Mouse (Mus musculus): ENCODE data around the gene Med12l. TPM values are rescaled to one million over a fixed set of nuclear protein-coding genes. Genes with fewer than 3 reads are reported as not detected.

Gene Med12l
- polyA plus RNA-seq, 1 experiment from 2014 or later = 3.6 TPM

GRCm38 (mm10) chr3:59187336-59187735, 181.7 kb downstream of the Med12l start:
- WGBS = 75% methylated on average over 4 of the region's 4 CpGs
- no peaks in the 10 kb centered on the region for H3K36me3 ChIP-seq (ENCODE audit: control insufficient read depth, insufficient read depth, low read length)
- ATAC-seq (replicated peaks; ENCODE audit: low FRiP score) (no peak), DNase-seq (ENCODE audit: low spot score) (no peak)
- H3K4me2 ChIP-seq = no peak overlapping the region
- no peaks in the 10 kb centered on the region for H3K4me1 ChIP-seq (replicated peaks; ENCODE audit: control insufficient read depth, insufficient read depth, low read length)
- H3K27ac ChIP-seq (ENCODE audit: low read depth, low read length) = no peak overlapping the region
- H3K27me3 ChIP-seq (replicated peaks; ENCODE audit: control insufficient read depth, insufficient read depth, low read length) = no peaks in the 10 kb centered on the region
- no peak overlapping the region for H3K4me3 ChIP-seq (ENCODE audit: low read depth, low read length)
- H3K9ac ChIP-seq (ENCODE audit: low read depth, low read length) = no peak overlapping the region
- H3K9me3 ChIP-seq (ENCODE audit: control insufficient read depth, low read length) = no peaks in the 10 kb centered on the region

- Histone ChIP-seq H3K27ac (ENCODE audit: low read depth, low read length) (no peak overlapping the region), H3K36me3 (ENCODE audit: control insufficient read depth, insufficient read depth, low read length) (no peaks in the 10 kb centered on the region), H3K9ac (ENCODE audit: low read depth, low read length) (no peak overlapping the region), H3K27me3 (replicated peaks; ENCODE audit: control insufficient read depth, insufficient read depth, low read length) (no peaks in the 10 kb centered on the region), H3K4me1 (replicated peaks; ENCODE audit: control insufficient read depth, insufficient read depth, low read length) (no peaks in the 10 kb centered on the region), H3K9me3 (ENCODE audit: control insufficient read depth, low read length) (no peaks in the 10 kb centered on the region), H3K4me2 (no peak overlapping the region), H3K4me3 (ENCODE audit: low read depth, low read length) (no peak overlapping the region)
- 87% methylated on average over 6 of the region's 6 CpGs for WGBS
- DNase-seq (ENCODE audit: low spot score) (no peak), ATAC-seq (replicated peaks; ENCODE audit: low FRiP score) (no peak)
These were observed 186.0 kb downstream of the Med12l start for GRCm38 (mm10) chr3:59191674-59192073.

- Histone ChIP-seq H3K4me1 (replicated peaks; ENCODE audit: control insufficient read depth, insufficient read depth, low read length) (no peaks in the 10 kb centered on the region), H3K9me3 (ENCODE audit: control insufficient read depth, low read length) (no peaks in the 10 kb centered on the region), H3K27me3 (replicated peaks; ENCODE audit: control insufficient read depth, insufficient read depth, low read length) (no peaks in the 10 kb centered on the region), H3K27ac (ENCODE audit: low read depth, low read length) (no peak overlapping the region), H3K9ac (ENCODE audit: low read depth, low read length) (no peak overlapping the region), H3K36me3 (ENCODE audit: control insufficient read depth, insufficient read depth, low read length) (no peaks in the 10 kb centered on the region), H3K4me2 (no peak overlapping the region), H3K4me3 (ENCODE audit: low read depth, low read length) (no peak overlapping the region)
- DNase-seq (ENCODE audit: low spot score) = no peak
- ATAC-seq (replicated peaks; ENCODE audit: low FRiP score) = no peak
- 89% methylated on average over 7 of the region's 7 CpGs for WGBS
These were observed 188.5 kb downstream of the Med12l start for GRCm38 (mm10) chr3:59194099-59194498.

- no peak for ATAC-seq (replicated peaks; ENCODE audit: low FRiP score)
- H3K27me3 ChIP-seq (replicated peaks; ENCODE audit: control insufficient read depth, insufficient read depth, low read length) = no peaks in the 10 kb centered on the region
- no peak within 1 kb of the TSS for H3K4me3 ChIP-seq (ENCODE audit: low read depth, low read length)
- H3K9me3 ChIP-seq (ENCODE audit: control insufficient read depth, low read length) = no peaks in the 10 kb centered on the region
- no peak for DNase-seq (ENCODE audit: low spot score)
- WGBS = 82% methylated on average over 7 of the region's 7 CpGs
- H3K4me2 ChIP-seq = no peak within 1 kb of the TSS
- H3K4me1 ChIP-seq (replicated peaks; ENCODE audit: control insufficient read depth, insufficient read depth, low read length) = no peaks in the 10 kb centered on the region
- no peak within 1 kb of the TSS for H3K27ac ChIP-seq (ENCODE audit: low read depth, low read length)
- no peak within 1 kb of the TSS for H3K9ac ChIP-seq (ENCODE audit: low read depth, low read length)
- H3K36me3 ChIP-seq (ENCODE audit: control insufficient read depth, insufficient read depth, low read length) = no peaks in the 10 kb centered on the region
These were observed 189.3 kb downstream of the Med12l start, which contains the start of gene Gpr87 for GRCm38 (mm10) chr3:59194938-59195337. TSS of gene Gpr87 (minus strand) at chr3:59195104.

- Histone ChIP-seq H3K27ac (ENCODE audit: low read depth, low read length) (no peak overlapping the region), H3K4me2 (no peak overlapping the region), H3K27me3 (replicated peaks; ENCODE audit: control insufficient read depth, insufficient read depth, low read length) (no peaks in the 10 kb centered on the region), H3K4me3 (ENCODE audit: low read depth, low read length) (no peak overlapping the region), H3K4me1 (replicated peaks; ENCODE audit: control insufficient read depth, insufficient read depth, low read length) (no peaks in the 10 kb centered on the region), H3K36me3 (ENCODE audit: control insufficient read depth, insufficient read depth, low read length) (no peaks in the 10 kb centered on the region), H3K9me3 (ENCODE audit: control insufficient read depth, low read length) (no peaks in the 10 kb centered on the region), H3K9ac (ENCODE audit: low read depth, low read length) (no peak overlapping the region)
- DNase-seq (ENCODE audit: low spot score) = no peak
- no peak for ATAC-seq (replicated peaks; ENCODE audit: low FRiP score)
- WGBS = 80% methylated on average over 4 of the region's 4 CpGs
These were observed 191.8 kb downstream of the Med12l start for GRCm38 (mm10) chr3:59197329-59197948.

- DNase-seq (ENCODE audit: low spot score) = no peak
- WGBS = 56% methylated on average over 8 of the region's 8 CpGs
- Histone ChIP-seq H3K9me3 (ENCODE audit: control insufficient read depth, low read length) (no peaks in the 10 kb centered on the region), H3K4me3 (ENCODE audit: low read depth, low read length) (no peak overlapping the region), H3K4me1 (replicated peaks; ENCODE audit: control insufficient read depth, insufficient read depth, low read length) (peaks cover 4% of the 10 kb centered on the region), H3K4me2 (no peak overlapping the region), H3K27ac (ENCODE audit: low read depth, low read length) (no peak overlapping the region), H3K9ac (ENCODE audit: low read depth, low read length) (no peak overlapping the region), H3K36me3 (ENCODE audit: control insufficient read depth, insufficient read depth, low read length) (no peaks in the 10 kb centered on the region), H3K27me3 (replicated peaks; ENCODE audit: control insufficient read depth, insufficient read depth, low read length) (no peaks in the 10 kb centered on the region)
- ATAC-seq (replicated peaks; ENCODE audit: low FRiP score) = no peak
These were observed 198.3 kb downstream of the Med12l start for GRCm38 (mm10) chr3:59203802-59204520.

GRCm38 (mm10) chr3:59204719-59205503, 199.3 kb downstream of the Med12l start:
- Histone ChIP-seq H3K9ac (ENCODE audit: low read depth, low read length) (no peak overlapping the region), H3K9me3 (ENCODE audit: control insufficient read depth, low read length) (no peaks in the 10 kb centered on the region), H3K36me3 (ENCODE audit: control insufficient read depth, insufficient read depth, low read length) (no peaks in the 10 kb centered on the region), H3K4me2 (no peak overlapping the region), H3K4me1 (replicated peaks; ENCODE audit: control insufficient read depth, insufficient read depth, low read length) (peaks cover 4% of the 10 kb centered on the region), H3K27ac (ENCODE audit: low read depth, low read length) (no peak overlapping the region), H3K4me3 (ENCODE audit: low read depth, low read length) (no peak overlapping the region), H3K27me3 (replicated peaks; ENCODE audit: control insufficient read depth, insufficient read depth, low read length) (no peaks in the 10 kb centered on the region)
- DNase-seq (ENCODE audit: low spot score) (no peak), ATAC-seq (replicated peaks; ENCODE audit: low FRiP score) (no peak)
- 57% methylated on average over 11 of the region's 11 CpGs for WGBS

- 49% methylated on average over 4 of the region's 4 CpGs for WGBS
- Histone ChIP-seq H3K4me2 (no peak overlapping the region), H3K27me3 (replicated peaks; ENCODE audit: control insufficient read depth, insufficient read depth, low read length) (no peaks in the 10 kb centered on the region), H3K4me1 (replicated peaks; ENCODE audit: control insufficient read depth, insufficient read depth, low read length) (peaks cover 4% of the 10 kb centered on the region), H3K36me3 (ENCODE audit: control insufficient read depth, insufficient read depth, low read length) (no peaks in the 10 kb centered on the region), H3K9me3 (ENCODE audit: control insufficient read depth, low read length) (no peaks in the 10 kb centered on the region), H3K4me3 (ENCODE audit: low read depth, low read length) (no peak overlapping the region), H3K27ac (ENCODE audit: low read depth, low read length) (no peak overlapping the region), H3K9ac (ENCODE audit: low read depth, low read length) (no peak overlapping the region)
- no peak for DNase-seq (ENCODE audit: low spot score)
- ATAC-seq (replicated peaks; ENCODE audit: low FRiP score) = no peak
These were observed 200.3 kb downstream of the Med12l start for GRCm38 (mm10) chr3:59205941-59206340.

Measured in liver, embryonic 11.5 days (tissue).